Mouse (Mus musculus) embryonic facial prominence, embryonic 13.5 days (tissue): ENCODE measurements at regions not wholly inside any gene's neighbourhood (a gene's known extent, or its start where the extent isn't known, plus 50 kb on each side); places are given as distances from the start of the nearest gene placed in this dataset.

Experiments used
- ATAC-seq: fragments of 200-750 bp; cut with Nextera tagmentation; 2 replicates; pipeline ENCODE4 v1.8.0; 2017; ENCODE audit warnings: low read depth; ENCODE audit not compliant: insufficient number of reproducible peaks, insufficient read depth, low FRiP score, low TSS enrichment
- H3K27ac ChIP-seq: fragments of 300-500 bp; sonication (generic); 2 replicates; pipeline ENCODE4 v1.5.1; 2015; ENCODE audit warnings: moderate library complexity, mild to moderate bottlenecking, inconsistent platforms
- H3K27me3 ChIP-seq: fragments of 300-500 bp; sonication (generic); 2 replicates; pipeline ENCODE4 v1.6.1; 2015; ENCODE audit warnings: mild to moderate bottlenecking, inconsistent platforms
- H3K36me3 ChIP-seq: fragments of 300-500 bp; sonication (generic); 2 replicates; pipeline ENCODE4 v1.6.1; 2015; ENCODE audit warnings: mild to moderate bottlenecking, inconsistent platforms
- H3K4me1 ChIP-seq: fragments of 300-500 bp; sonication (generic); 2 replicates; pipeline ENCODE4 v1.6.1; 2015; ENCODE audit warnings: inconsistent platforms
- H3K4me2 ChIP-seq: fragments of 300-500 bp; sonication (generic); 2 replicates; pipeline ENCODE4 v1.6.1; 2015; ENCODE audit warnings: moderate library complexity, mild to moderate bottlenecking, inconsistent platforms
- H3K4me3 ChIP-seq: fragments of 300-500 bp; sonication (generic); 2 replicates; pipeline ENCODE4 v1.5.1; 2015; ENCODE audit warnings: mild to moderate bottlenecking, inconsistent platforms
- H3K9ac ChIP-seq: fragments of 300-500 bp; sonication (generic); 2 replicates; pipeline ENCODE4 v1.6.1; 2015; ENCODE audit warnings: mild to moderate bottlenecking, inconsistent platforms
- H3K9me3 ChIP-seq: fragments of 300-500 bp; sonication (generic); 2 replicates; pipeline ENCODE4 v1.6.1; 2016; ENCODE audit warnings: inconsistent platforms
- WGBS: fragments of 180-500 bp; shearing (Covaris S2); methylation state at CpG from one replicate; pipeline ENCODE4 v1.1.7; 2015; ENCODE audit warnings: mixed read lengths; 5-methylcytosine and 5-hydroxymethylcytosine counted together

- Histone ChIP-seq H3K27me3 (no peaks in the 10 kb centered on the region), H3K4me2 (no peak overlapping the region), H3K36me3 (no peaks in the 10 kb centered on the region), H3K27ac (no peak overlapping the region), H3K4me3 (no peak overlapping the region), H3K4me1 (no peaks in the 10 kb centered on the region), H3K9ac (no peak overlapping the region), H3K9me3 (no peaks in the 10 kb centered on the region)
- no peak for ATAC-seq
- 90% methylated on average over 3 of the region's 3 CpGs for WGBS
Observed at GRCm38 (mm10) chr14:102594850-102595249, 387.6 kb downstream of the Kctd12 start.

- H3K27ac ChIP-seq = no peak overlapping the region
- H3K36me3 ChIP-seq = no peaks in the 10 kb centered on the region
- 51% methylated on average over 2 of the region's 2 CpGs for WGBS
- H3K4me2 ChIP-seq = no peak overlapping the region
- H3K4me1 ChIP-seq = no peaks in the 10 kb centered on the region
- no peak overlapping the region for H3K9ac ChIP-seq
- no peak overlapping the region for H3K4me3 ChIP-seq
- no peaks in the 10 kb centered on the region for H3K9me3 ChIP-seq
- H3K27me3 ChIP-seq = no peaks in the 10 kb centered on the region
- ATAC-seq = no peak
Observed at GRCm38 (mm10) chr14:102553781-102554180, 428.7 kb downstream of the Kctd12 start.

GRCm38 (mm10) chr14:102552598-102552997 lies 429.8 kb downstream of the Kctd12 start:
- Histone ChIP-seq H3K9ac (no peak overlapping the region), H3K4me2 (no peak overlapping the region), H3K4me3 (no peak overlapping the region), H3K36me3 (no peaks in the 10 kb centered on the region), H3K27me3 (no peaks in the 10 kb centered on the region), H3K27ac (no peak overlapping the region), H3K4me1 (no peaks in the 10 kb centered on the region), H3K9me3 (no peaks in the 10 kb centered on the region)
- WGBS = 85% methylated on average over 2 of the region's 2 CpGs
- no peak for ATAC-seq

GRCm38 (mm10) chr14:102524894-102525577 lies 457.4 kb downstream of the Kctd12 start:
- Histone ChIP-seq H3K4me3 (no peak overlapping the region), H3K9me3 (no peaks in the 10 kb centered on the region), H3K27me3 (no peaks in the 10 kb centered on the region), H3K36me3 (no peaks in the 10 kb centered on the region), H3K4me2 (no peak overlapping the region), H3K4me1 (no peaks in the 10 kb centered on the region), H3K27ac (no peak overlapping the region), H3K9ac (no peak overlapping the region)
- ATAC-seq = no peak
- WGBS = 84% methylated on average over 9 of the region's 9 CpGs

GRCm38 (mm10) chr14:102516765-102517164 lies 465.7 kb downstream of the Kctd12 start:
- no peak overlapping the region for H3K27ac ChIP-seq
- no peak overlapping the region for H3K4me3 ChIP-seq
- 24% methylated on average over 2 of the region's 2 CpGs for WGBS
- no peaks in the 10 kb centered on the region for H3K36me3 ChIP-seq
- no peaks in the 10 kb centered on the region for H3K9me3 ChIP-seq
- H3K4me1 ChIP-seq = peaks cover 7% of the 10 kb centered on the region
- H3K27me3 ChIP-seq = no peaks in the 10 kb centered on the region
- H3K4me2 ChIP-seq = no peak overlapping the region
- ATAC-seq = no peak
- H3K9ac ChIP-seq = no peak overlapping the region

- Histone ChIP-seq H3K4me1 (peaks cover 8% of the 10 kb centered on the region), H3K4me2 (no peak overlapping the region), H3K27ac (no peak overlapping the region), H3K27me3 (no peaks in the 10 kb centered on the region), H3K9me3 (no peaks in the 10 kb centered on the region), H3K36me3 (no peaks in the 10 kb centered on the region), H3K4me3 (no peak overlapping the region), H3K9ac (no peak overlapping the region)
- WGBS = 33% methylated on average over 2 of the region's 2 CpGs
- ATAC-seq = no peak
Observed at GRCm38 (mm10) chr14:102514527-102514926, 467.9 kb downstream of the Kctd12 start.

GRCm38 (mm10) chr14:102512651-102513050 lies 469.8 kb downstream of the Kctd12 start:
- Histone ChIP-seq H3K4me1 (peaks cover 8% of the 10 kb centered on the region), H3K27me3 (no peaks in the 10 kb centered on the region), H3K27ac (no peak overlapping the region), H3K9ac (no peak overlapping the region), H3K4me2 (no peak overlapping the region), H3K4me3 (no peak overlapping the region), H3K9me3 (no peaks in the 10 kb centered on the region), H3K36me3 (no peaks in the 10 kb centered on the region)
- 68% methylated on average over 3 of the region's 3 CpGs for WGBS
- ATAC-seq = no peak

- 22% methylated on average over 7 of the region's 7 CpGs for WGBS
- Histone ChIP-seq H3K36me3 (no peaks in the 10 kb centered on the region), H3K4me3 (no peak overlapping the region), H3K9me3 (no peaks in the 10 kb centered on the region), H3K4me2 (no peak overlapping the region; the same call in 1 of the 2 replicates), H3K9ac (no peak overlapping the region), H3K4me1 (peaks cover 8% of the 10 kb centered on the region), H3K27me3 (no peaks in the 10 kb centered on the region), H3K27ac (no peak overlapping the region)
- no peak for ATAC-seq
Observed at GRCm38 (mm10) chr14:102511691-102512383, 470.6 kb downstream of the Kctd12 start.

- WGBS = 37% methylated on average over 4 of the region's 4 CpGs
- H3K27me3 ChIP-seq = no peaks in the 10 kb centered on the region
- no peak overlapping the region for H3K9ac ChIP-seq
- H3K36me3 ChIP-seq = no peaks in the 10 kb centered on the region
- ATAC-seq = no peak
- no peaks in the 10 kb centered on the region for H3K9me3 ChIP-seq
- no peak overlapping the region for H3K27ac ChIP-seq
- no peak overlapping the region for H3K4me2 ChIP-seq
- peaks cover 11% of the 10 kb centered on the region for H3K4me1 ChIP-seq
- no peak overlapping the region for H3K4me3 ChIP-seq
Observed at GRCm38 (mm10) chr14:102510387-102510786, 472.1 kb downstream of the Kctd12 start.

GRCm38 (mm10) chr14:102505696-102506321 lies 476.6 kb downstream of the Kctd12 start:
- Histone ChIP-seq H3K27ac (peak overlapping the region; percentile 12; the same call in 1 of the 2 replicates), H3K9ac (no peak overlapping the region)

GRCm38 (mm10) chr14:102497179-102497578 lies 485.3 kb downstream of the Kctd12 start:
- Histone ChIP-seq H3K36me3 (no peaks in the 10 kb centered on the region), H3K4me3 (no peak overlapping the region), H3K27ac (no peak overlapping the region), H3K4me2 (no peak overlapping the region), H3K9me3 (no peaks in the 10 kb centered on the region), H3K27me3 (no peaks in the 10 kb centered on the region), H3K9ac (no peak overlapping the region), H3K4me1 (no peaks in the 10 kb centered on the region)
- ATAC-seq = no peak
- WGBS = 89% methylated on average over 1 of the region's 1 CpGs

More at GRCm38 (mm10) chr14:102505696-102506321, 476.6 kb downstream of the Kctd12 start:
- no peak overlapping the region for H3K4me3 ChIP-seq
- ATAC-seq = no peak
- 43% methylated on average over 3 of the region's 3 CpGs for WGBS
- H3K36me3 ChIP-seq = no peaks in the 10 kb centered on the region
- no peaks in the 10 kb centered on the region for H3K9me3 ChIP-seq
- H3K27me3 ChIP-seq = no peaks in the 10 kb centered on the region
- H3K4me1 ChIP-seq = peaks cover 3% of the 10 kb centered on the region; the same call in 1 of the 2 replicates
- H3K4me2 ChIP-seq = no peak overlapping the region

GRCm38 (mm10) chr14:102492376-102492775 lies 490.1 kb downstream of the Kctd12 start:
- H3K4me1 ChIP-seq = no peaks in the 10 kb centered on the region
- H3K27me3 ChIP-seq = no peaks in the 10 kb centered on the region
- no peaks in the 10 kb centered on the region for H3K9me3 ChIP-seq
- no peak overlapping the region for H3K4me2 ChIP-seq
- H3K36me3 ChIP-seq = no peaks in the 10 kb centered on the region
- no peak overlapping the region for H3K27ac ChIP-seq
- no peak overlapping the region for H3K4me3 ChIP-seq
- ATAC-seq = no peak
- no peak overlapping the region for H3K9ac ChIP-seq
- 26% methylated on average over 2 of the region's 2 CpGs for WGBS
